Mouse (Mus musculus): ENCODE measurements at regions not wholly inside any gene's neighbourhood (a gene's known extent, or its start where the extent isn't known, plus 50 kb on each side); places are given as distances from the start of the nearest gene placed in this dataset.

GRCm38 (mm10) chr4:64811974-64812373 is 312.0 kb upstream of the Pappa start:
- DNase-seq (ENCODE audit: low read depth, low spot score): no peak

DNA sequence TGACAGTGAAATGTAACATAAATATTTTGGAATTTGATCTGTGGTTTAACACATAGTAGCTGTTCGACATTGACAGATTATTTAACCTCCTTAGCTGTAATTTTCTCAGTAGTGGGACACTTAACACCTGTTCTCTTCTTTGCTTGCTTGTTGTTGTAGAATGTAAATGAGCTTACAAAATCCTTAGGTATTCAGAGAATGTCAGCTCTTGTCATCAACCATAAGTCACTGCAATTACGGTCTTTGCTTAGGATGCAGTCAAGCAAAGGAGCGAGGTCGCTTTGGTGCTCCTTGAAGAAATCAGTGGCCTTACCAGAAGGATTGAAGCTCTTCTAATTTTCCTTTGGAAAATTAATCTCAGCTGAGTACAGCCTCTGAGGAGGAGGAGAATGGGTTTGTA is 311.2 kb upstream of the Pappa start:
- no peak for DNase-seq (ENCODE audit: low read depth, low spot score)

GRCm38 (mm10) chr4:64832882-64833281 is 291.1 kb upstream of the Pappa start:
- peak; percentile 26 for DNase-seq (ENCODE audit: low read depth, low spot score)

DNA sequence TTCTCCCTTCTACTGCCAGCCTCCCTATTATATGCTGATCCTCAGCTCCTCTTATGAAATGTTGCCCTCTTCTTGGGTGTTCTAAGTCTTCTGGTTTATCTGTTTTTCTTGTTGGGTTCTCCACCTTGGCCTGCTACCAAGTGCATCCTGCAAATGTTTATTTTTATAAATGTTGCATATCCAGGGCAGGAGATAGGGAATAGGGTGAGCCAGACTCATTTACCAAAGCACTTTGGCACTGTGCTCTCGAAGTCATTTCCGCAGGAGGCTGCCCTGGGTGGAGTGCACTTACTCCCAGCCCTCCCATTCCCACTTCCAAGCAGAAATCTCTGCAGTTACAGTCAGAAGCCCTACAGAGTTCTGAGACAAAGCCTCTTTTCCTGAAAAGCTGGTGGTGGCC is 249.5 kb upstream of the Pappa start:
- no peak for DNase-seq (ENCODE audit: low read depth, low spot score)

GRCm38 (mm10) chr4:64876924-64877323 is 247.1 kb upstream of the Pappa start:
- DNase-seq (ENCODE audit: low read depth, low spot score): no peak

- DNase-seq (ENCODE audit: low read depth, low spot score): no peak
Measured at GRCm38 (mm10) chr4:64897935-64898334, 226.0 kb upstream of the Pappa start.

DNA sequence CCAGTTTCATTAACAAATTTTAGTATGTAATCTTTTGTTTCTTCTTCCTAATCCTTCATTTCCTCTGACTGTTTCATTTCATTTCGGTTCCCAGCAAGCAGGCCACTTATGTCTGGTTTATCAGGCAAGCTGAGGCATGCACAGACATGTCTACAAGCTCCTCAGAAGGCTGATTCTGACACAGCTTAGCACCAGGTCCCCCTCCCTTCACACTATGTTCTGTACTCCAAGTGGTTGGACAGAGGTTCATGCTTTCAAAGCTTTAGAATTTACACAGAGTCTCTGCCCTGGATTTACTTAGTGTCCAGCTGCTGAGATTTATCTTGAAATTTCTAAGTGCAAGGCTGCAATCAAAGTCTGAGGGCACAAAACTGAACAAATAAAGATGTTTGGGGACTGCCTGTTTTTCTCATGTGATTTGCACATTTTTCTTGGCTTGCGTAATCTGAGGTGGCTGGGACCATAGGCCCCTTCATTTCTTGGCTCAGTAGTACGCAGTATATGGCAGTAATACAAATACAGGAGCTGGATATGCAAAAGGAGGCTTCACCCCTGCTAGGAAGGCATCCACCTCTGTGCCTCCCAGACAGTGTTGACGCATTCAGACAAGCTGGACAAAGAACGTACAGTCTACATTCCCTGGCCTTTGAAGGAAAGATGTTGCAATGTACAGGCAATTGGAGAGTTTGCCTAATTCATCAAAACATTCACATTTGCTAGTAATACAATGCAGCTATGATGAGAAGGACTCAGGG is 222.7 kb upstream of the Pappa start:
- peak; percentile 22 for DNase-seq (ENCODE audit: low read depth, low spot score)

DNA sequence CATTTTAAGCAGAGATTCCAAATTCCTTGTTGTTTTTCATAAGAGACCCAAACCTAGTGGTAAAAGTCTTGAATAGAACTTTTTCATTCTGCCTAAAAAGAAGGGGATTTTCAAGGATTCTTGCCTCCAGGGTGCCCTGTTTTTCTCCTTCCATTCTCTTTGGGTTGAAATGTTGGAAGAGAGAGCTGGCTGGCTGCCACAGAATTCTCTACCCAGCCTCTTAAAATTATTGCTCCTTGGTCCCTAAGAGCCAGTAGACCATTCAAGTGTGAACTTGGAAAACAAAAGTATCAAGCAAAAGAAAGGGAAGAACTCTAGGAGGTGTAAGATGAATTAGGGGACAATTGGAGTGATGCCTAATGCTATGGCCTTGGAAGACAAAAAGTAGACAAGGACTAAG is 200.2 kb upstream of the Pappa start:
- no peak for DNase-seq (ENCODE audit: low read depth, low spot score)

GRCm38 (mm10) chr4:64928553-64928952 is 195.4 kb upstream of the Pappa start:
- no peak for DNase-seq (ENCODE audit: low read depth, low spot score)

- DNase-seq (ENCODE audit: low read depth, low spot score): no peak
Measured at GRCm38 (mm10) chr4:64945547-64945946, 178.4 kb upstream of the Pappa start.

- no peak for DNase-seq (ENCODE audit: low read depth, low spot score)
Measured at GRCm38 (mm10) chr4:64952651-64953050, 171.3 kb upstream of the Pappa start.

DNA sequence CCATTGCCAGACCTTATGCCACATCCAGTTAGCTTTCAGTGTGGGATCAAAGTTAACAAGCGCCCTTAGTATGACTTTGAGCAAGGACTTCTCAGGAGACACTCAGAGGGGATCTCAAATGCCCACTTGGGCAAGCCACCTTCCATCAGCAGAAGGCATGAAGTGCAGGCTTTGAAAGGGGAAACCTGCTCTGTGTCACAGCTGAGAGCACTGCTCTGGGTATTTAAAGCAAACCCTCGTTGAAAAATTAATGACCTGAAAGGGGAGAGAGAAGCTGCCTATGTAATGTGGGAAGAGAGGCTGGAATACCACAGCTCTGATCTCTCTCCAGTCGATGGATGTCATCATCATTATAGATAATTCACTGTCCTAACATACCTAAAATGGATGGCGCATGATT is 165.1 kb upstream of the Pappa start:
- DNase-seq (ENCODE audit: low read depth, low spot score): no peak

GRCm38 (mm10) chr4:64961796-64962195 is 162.2 kb upstream of the Pappa start:
- no peak for DNase-seq (ENCODE audit: low read depth, low spot score)
